Mouse (Mus musculus) cerebellum, adult 8-10 months (tissue): ENCODE measurements around the gene Cryab.

Experiments used
- DNase-seq: peaks from one replicate; pipeline ENCODE4 v3.0.0; 2022

Gene Cryab

GRCm38 (mm10) chr9:50745806-50746205, 5.3 kb upstream of the Cryab start:
- no peak for DNase-seq

GRCm38 (mm10) chr9:50746214-50746677, 4.9 kb upstream of the Cryab start, which contains the start of gene 2310030G06Rik:
2310030G06Rik (minus strand) TSS chr9:50746536.
- no peak for DNase-seq

- no peak for DNase-seq
Measured at GRCm38 (mm10) chr9:50750706-50751105, 419 bp upstream of the Cryab start.

- no peak for DNase-seq
Measured at GRCm38 (mm10) chr9:50752054-50752602, 1.0 kb downstream of the Cryab start, which contains the start of gene Hspb2. Hspb2 (minus strand) TSS chr9:50752354.

- DNase-seq: peak; percentile 67
Measured at GRCm38 (mm10) chr9:50752784-50753615, 1.9 kb downstream of the Cryab start.

- no peak for DNase-seq
Measured at GRCm38 (mm10) chr9:50753947-50754346, 2.8 kb downstream of the Cryab start.

- DNase-seq: no peak
Measured at GRCm38 (mm10) chr9:50756711-50757110, 5.6 kb downstream of the Cryab start.

GRCm38 (mm10) chr9:50761520-50762243, 10.6 kb downstream of the Cryab start:
- DNase-seq: no peak

- DNase-seq: no peak
Measured at GRCm38 (mm10) chr9:50763331-50763730, 12.2 kb downstream of the Cryab start.

- DNase-seq: no peak
Measured at GRCm38 (mm10) chr9:50767531-50768106, 16.5 kb downstream of the Cryab start.

GRCm38 (mm10) chr9:50768107-50769002, 17.2 kb downstream of the Cryab start, which contains the start of gene Fdxacb1:
Fdxacb1 (plus strand) TSS chr9:50768236.
- peak; percentile 98 for DNase-seq

GRCm38 (mm10) chr9:50770011-50770410, 18.9 kb downstream of the Cryab start:
- no peak for DNase-seq

- no peak for DNase-seq
Measured at GRCm38 (mm10) chr9:50774026-50774462, 22.9 kb downstream of the Cryab start.

GRCm38 (mm10) chr9:50774991-50775612, 24.0 kb downstream of the Cryab start, which contains the start of the genes Alg9 and 1110032A03Rik:
Alg9 (plus strand) TSS chr9:50775019.
1110032A03Rik (minus strand) TSS chr9:50775520.
- peak; percentile 93 for DNase-seq

- DNase-seq: no peak
Measured at GRCm38 (mm10) chr9:50775662-50776126, 24.6 kb downstream of the Cryab start.

- DNase-seq: no peak
Measured at GRCm38 (mm10) chr9:50776162-50776760, 25.1 kb downstream of the Cryab start.

- no peak for DNase-seq
Measured at GRCm38 (mm10) chr9:50782155-50782554, 31.0 kb downstream of the Cryab start.

GRCm38 (mm10) chr9:50795266-50795665, 44.1 kb downstream of the Cryab start:
- no peak for DNase-seq

GRCm38 (mm10) chr9:50796776-50797175, 45.7 kb downstream of the Cryab start:
- DNase-seq: no peak

GRCm38 (mm10) chr9:50797641-50798040, 46.5 kb downstream of the Cryab start:
- no peak for DNase-seq

GRCm38 (mm10) chr9:50798368-50798767, 47.2 kb downstream of the Cryab start:
- no peak for DNase-seq
